Mouse (Mus musculus): ENCODE results near the gene Mylk. TPM values are rescaled to one million over a fixed set of nuclear protein-coding genes. Genes with fewer than 3 reads are reported as not detected.

Mylk gene
- polyA plus RNA-seq, 1 experiment from 2014 or later: 4.7 TPM

- peaks cover 60% of the 10 kb centered on the region for H3K4me1 ChIP-seq (replicated peaks)
- H3K36me3 ChIP-seq: no peaks in the 10 kb centered on the region
- H3K4me2 ChIP-seq: no peak overlapping the region
- no peak overlapping the region for H3K4me3 ChIP-seq (replicated peaks)
- no peak for ATAC-seq (ENCODE audit: insufficient number of reproducible peaks, insufficient read depth, low FRiP score, low TSS enrichment, low read depth)
- WGBS: 86% methylated on average over 4 of the region's 4 CpGs
- 0 out of 2 replicates have a peak, but pooled peaks cover 4% of the 10 kb centered on the region for H3K27me3 ChIP-seq
- no peak overlapping the region for H3K9ac ChIP-seq (replicated peaks)
- no peak overlapping the region for H3K27ac ChIP-seq
- H3K9me3 ChIP-seq: no peaks in the 10 kb centered on the region
These were observed 217.3 kb downstream of the Mylk start for GRCm38 (mm10) chr16:34962322-34962721.

GRCm38 (mm10) chr16:34963008-34963407 lies 218.0 kb downstream of the Mylk start:
- 42% methylated on average over 4 of the region's 4 CpGs for WGBS

GRCm38 (mm10) chr16:34966620-34967081 lies 221.6 kb downstream of the Mylk start:
- no peak overlapping the region for H3K4me3 ChIP-seq (replicated peaks)
- H3K9ac ChIP-seq (replicated peaks): no peak overlapping the region
- no peak; the same call in 1 of the 2 replicates for ATAC-seq (ENCODE audit: insufficient number of reproducible peaks, insufficient read depth, low FRiP score, low TSS enrichment, low read depth)
- no peaks in the 10 kb centered on the region for H3K9me3 ChIP-seq
- H3K36me3 ChIP-seq: no peaks in the 10 kb centered on the region
- H3K27me3 ChIP-seq: 0 out of 2 replicates have a peak, but pooled peaks cover 4% of the 10 kb centered on the region
- WGBS: 33% methylated on average over 5 of the region's 5 CpGs
- no peak overlapping the region for H3K27ac ChIP-seq
- H3K4me2 ChIP-seq: no peak overlapping the region
- peaks cover 19% of the 10 kb centered on the region for H3K4me1 ChIP-seq (replicated peaks)

More at GRCm38 (mm10) chr16:34963008-34963407, 218.0 kb downstream of the Mylk start:
- peaks cover 54% of the 10 kb centered on the region for H3K4me1 ChIP-seq (replicated peaks)
- no peak for ATAC-seq (ENCODE audit: insufficient number of reproducible peaks, insufficient read depth, low FRiP score, low TSS enrichment, low read depth)
- no peak overlapping the region for H3K4me2 ChIP-seq
- H3K9ac ChIP-seq (replicated peaks): no peak overlapping the region
- no peaks in the 10 kb centered on the region for H3K36me3 ChIP-seq
- no peaks in the 10 kb centered on the region for H3K9me3 ChIP-seq
- H3K4me3 ChIP-seq (replicated peaks): no peak overlapping the region
- 0 out of 2 replicates have a peak, but pooled peaks cover 4% of the 10 kb centered on the region for H3K27me3 ChIP-seq
- H3K27ac ChIP-seq: no peak overlapping the region

- Histone ChIP-seq H3K9me3 (no peaks in the 10 kb centered on the region), H3K36me3 (no peaks in the 10 kb centered on the region), H3K4me1 (replicated peaks) (peaks cover 18% of the 10 kb centered on the region), H3K27ac (no peak overlapping the region), H3K27me3 (0 out of 2 replicates have a peak, but pooled peaks cover 4% of the 10 kb centered on the region), H3K9ac (replicated peaks) (no peak overlapping the region), H3K4me3 (replicated peaks) (no peak overlapping the region), H3K4me2 (no peak overlapping the region)
- peak; percentile 88 for ATAC-seq (ENCODE audit: insufficient number of reproducible peaks, insufficient read depth, low FRiP score, low TSS enrichment, low read depth)
- WGBS: 53% methylated on average over 10 of the region's 10 CpGs
These were observed 222.2 kb downstream of the Mylk start for GRCm38 (mm10) chr16:34967120-34967800.

GRCm38 (mm10) chr16:34968181-34968580 lies 223.2 kb downstream of the Mylk start:
- H3K36me3 ChIP-seq: no peaks in the 10 kb centered on the region
- WGBS: 88% methylated on average over 5 of the region's 5 CpGs
- no peak overlapping the region for H3K9ac ChIP-seq (replicated peaks)
- no peaks in the 10 kb centered on the region for H3K9me3 ChIP-seq
- H3K4me2 ChIP-seq: no peak overlapping the region
- H3K4me3 ChIP-seq (replicated peaks): no peak overlapping the region
- no peak for ATAC-seq (ENCODE audit: insufficient number of reproducible peaks, insufficient read depth, low FRiP score, low TSS enrichment, low read depth)
- H3K4me1 ChIP-seq (replicated peaks): peaks cover 14% of the 10 kb centered on the region
- H3K27me3 ChIP-seq: 0 out of 2 replicates have a peak, but pooled peaks cover 4% of the 10 kb centered on the region
- no peak overlapping the region for H3K27ac ChIP-seq

- Histone ChIP-seq H3K4me3 (replicated peaks) (no peak overlapping the region), H3K27me3 (no peaks in the 10 kb centered on the region), H3K9me3 (no peaks in the 10 kb centered on the region), H3K9ac (replicated peaks) (no peak overlapping the region), H3K36me3 (no peaks in the 10 kb centered on the region), H3K27ac (no peak overlapping the region), H3K4me2 (no peak overlapping the region), H3K4me1 (replicated peaks) (peaks cover 5% of the 10 kb centered on the region)
- 57% methylated on average over 12 of the region's 12 CpGs for WGBS
- no peak for ATAC-seq (ENCODE audit: insufficient number of reproducible peaks, insufficient read depth, low FRiP score, low TSS enrichment, low read depth)
These were observed 227.5 kb downstream of the Mylk start for GRCm38 (mm10) chr16:34972471-34972870.

GRCm38 (mm10) chr16:34975544-34975943 lies 230.5 kb downstream of the Mylk start:
- no peaks in the 10 kb centered on the region for H3K9me3 ChIP-seq
- H3K27ac ChIP-seq: no peak overlapping the region
- H3K4me2 ChIP-seq: no peak overlapping the region
- H3K4me1 ChIP-seq (replicated peaks): peaks cover 5% of the 10 kb centered on the region
- no peak for ATAC-seq (ENCODE audit: insufficient number of reproducible peaks, insufficient read depth, low FRiP score, low TSS enrichment, low read depth)
- no peak overlapping the region for H3K4me3 ChIP-seq (replicated peaks)
- WGBS: 49% methylated on average over 2 of the region's 2 CpGs
- H3K36me3 ChIP-seq: no peaks in the 10 kb centered on the region
- H3K27me3 ChIP-seq: no peaks in the 10 kb centered on the region
- no peak overlapping the region for H3K9ac ChIP-seq (replicated peaks)

GRCm38 (mm10) chr16:34976630-34977029 lies 231.6 kb downstream of the Mylk start:
- H3K9me3 ChIP-seq: no peaks in the 10 kb centered on the region
- H3K36me3 ChIP-seq: no peaks in the 10 kb centered on the region
- no peak for ATAC-seq (ENCODE audit: insufficient number of reproducible peaks, insufficient read depth, low FRiP score, low TSS enrichment, low read depth)
- no peaks in the 10 kb centered on the region for H3K27me3 ChIP-seq
- no peak overlapping the region for H3K9ac ChIP-seq (replicated peaks)
- H3K4me3 ChIP-seq (replicated peaks): no peak overlapping the region
- peaks cover 5% of the 10 kb centered on the region for H3K4me1 ChIP-seq (replicated peaks)
- H3K4me2 ChIP-seq: no peak overlapping the region
- 83% methylated on average over 13 of the region's 13 CpGs for WGBS
- no peak overlapping the region for H3K27ac ChIP-seq

- Histone ChIP-seq H3K36me3 (no peaks in the 10 kb centered on the region), H3K9ac (replicated peaks) (no peak overlapping the region), H3K27ac (no peak overlapping the region), H3K27me3 (no peaks in the 10 kb centered on the region), H3K9me3 (no peaks in the 10 kb centered on the region), H3K4me1 (replicated peaks) (no peaks in the 10 kb centered on the region), H3K4me3 (replicated peaks) (no peak overlapping the region), H3K4me2 (no peak overlapping the region)
- ATAC-seq (ENCODE audit: insufficient number of reproducible peaks, insufficient read depth, low FRiP score, low TSS enrichment, low read depth): no peak
- 85% methylated on average over 7 of the region's 7 CpGs for WGBS
These were observed 233.0 kb downstream of the Mylk start for GRCm38 (mm10) chr16:34978018-34978417.

- ATAC-seq (ENCODE audit: insufficient number of reproducible peaks, insufficient read depth, low FRiP score, low TSS enrichment, low read depth): no peak
- WGBS: 91% methylated on average over 7 of the region's 7 CpGs
- Histone ChIP-seq H3K27ac (no peak overlapping the region), H3K27me3 (no peaks in the 10 kb centered on the region), H3K9me3 (no peaks in the 10 kb centered on the region), H3K4me1 (replicated peaks) (0 out of 2 replicates have a peak, but pooled peaks cover 4% of the 10 kb centered on the region), H3K4me2 (no peak overlapping the region), H3K4me3 (replicated peaks) (no peak overlapping the region), H3K9ac (replicated peaks) (no peak overlapping the region), H3K36me3 (no peaks in the 10 kb centered on the region)
These were observed 236.0 kb downstream of the Mylk start for GRCm38 (mm10) chr16:34981009-34981408.

GRCm38 (mm10) chr16:34984203-34985030 lies 239.4 kb downstream of the Mylk start:
- Histone ChIP-seq H3K27ac (peak overlapping the region; percentile 5; the same call in 1 of the 2 replicates), H3K4me3 (replicated peaks) (no peak overlapping the region), H3K9ac (replicated peaks) (no peak overlapping the region), H3K27me3 (no peaks in the 10 kb centered on the region), H3K4me2 (no peak overlapping the region), H3K36me3 (no peaks in the 10 kb centered on the region), H3K9me3 (no peaks in the 10 kb centered on the region), H3K4me1 (replicated peaks) (0 out of 2 replicates have a peak, but pooled peaks cover 4% of the 10 kb centered on the region)
- ATAC-seq (ENCODE audit: insufficient number of reproducible peaks, insufficient read depth, low FRiP score, low TSS enrichment, low read depth): 0 out of 2 replicates have a peak, but pooled peaks have one; percentile 30
- 52% methylated on average over 11 of the region's 11 CpGs for whole genome bisulfite sequencing

All from limb, embryonic 12.5 days (tissue).